Mouse (Mus musculus) left cerebral cortex, postnatal 25 days (tissue): Measurements from ENCODE around the gene Hoxb9. TPM values are rescaled to one million over a fixed set of nuclear protein-coding genes. Genes with fewer than 3 reads are reported as not detected.

Experiments
- DNase-seq, 2 experiments: peaks; one replicate each; pipeline ENCODE4 v3.0.0; 2022; ENCODE audit warnings: low spot score in 2 of 2, mixed read lengths in 1 of 2
- intact Hi-C: fragments of 180-260 bp; cut with DNase I; formaldehyde crosslinking; loops from one replicate; pipeline ENCODE4 v1.15.1; 2025
- total RNA-seq, 2 experiments: library from RNA; stranded (reverse); gene quantifications; 2 replicates each; pipeline ENCODE4 v1.2.3; 2021

The Hoxb9 gene
- total RNA-seq, 2 experiments from 2014 or later, result not detected

GRCm38 (mm10) chr11:96305505-96306182, 34.4 kb downstream of the Hoxb9 start:
- intact Hi-C loops, result no loop called here

GRCm38 (mm10) chr11:96306183-96306907, 35.1 kb downstream of the Hoxb9 start:
- intact Hi-C loops, result no loop called here

More at GRCm38 (mm10) chr11:96305505-96306182, 34.4 kb downstream of the Hoxb9 start:
- no peak for DNase-seq

GRCm38 (mm10) chr11:96306908-96307269, 35.6 kb downstream of the Hoxb9 start:
- DNase-seq, result no peak
- intact Hi-C loops, result no loop called here

More at GRCm38 (mm10) chr11:96306183-96306907, 35.1 kb downstream of the Hoxb9 start:
- no peak for DNase-seq

- DNase-seq, result no peak
- intact Hi-C loops, result no loop called here
These were observed 37.5 kb downstream of the Hoxb9 start for GRCm38 (mm10) chr11:96308763-96309162.

- DNase-seq, result no peak
- intact Hi-C loops, result no loop called here
These were observed 38.0 kb downstream of the Hoxb9 start for GRCm38 (mm10) chr11:96309288-96309687.

- DNase-seq, result no peak
- intact Hi-C loops, result loop anchor here (5.0 kb wide), 2 partner anchors 227 to 242 kb away; no protein-coding TSS in a partner anchor
These were observed 39.1 kb downstream of the Hoxb9 start for GRCm38 (mm10) chr11:96310183-96310938.

GRCm38 (mm10) chr11:96311097-96311496, 39.8 kb downstream of the Hoxb9 start:
- intact Hi-C loops, result loop anchor here (5.0 kb wide), 2 partner anchors 226 to 241 kb away; no protein-coding TSS in a partner anchor

GRCm38 (mm10) chr11:96311520-96312417, 40.5 kb downstream of the Hoxb9 start:
- DNase-seq, result no peak
- intact Hi-C loops, result loop anchor here (5.0 kb wide), 2 partner anchors 226 to 241 kb away; no protein-coding TSS in a partner anchor

More at GRCm38 (mm10) chr11:96311097-96311496, 39.8 kb downstream of the Hoxb9 start:
- DNase-seq, result no peak

- no peak for DNase-seq
- intact Hi-C loops, result loop anchor here (5.0 kb wide), 2 partner anchors 224 to 239 kb away; no protein-coding TSS in a partner anchor
These were observed 41.9 kb downstream of the Hoxb9 start for GRCm38 (mm10) chr11:96313134-96313533.

- intact Hi-C loops, result loop anchor here (5.0 kb wide), 2 partner anchors 223 to 238 kb away; no protein-coding TSS in a partner anchor
- no peak for DNase-seq
These were observed 42.7 kb downstream of the Hoxb9 start for GRCm38 (mm10) chr11:96313806-96314428.

GRCm38 (mm10) chr11:96314671-96315343, 43.5 kb downstream of the Hoxb9 start:
- intact Hi-C loops, result loop anchor here (5.0 kb wide), 2 partner anchors 222 to 237 kb away; no protein-coding TSS in a partner anchor
- DNase-seq, result no peak

GRCm38 (mm10) chr11:96315344-96315681, 44.1 kb downstream of the Hoxb9 start:
- DNase-seq, result no peak
- intact Hi-C loops, result no loop called here

- no peak for DNase-seq
- intact Hi-C loops, result no loop called here
These were observed 45.7 kb downstream of the Hoxb9 start for GRCm38 (mm10) chr11:96316696-96317607.

- no peak for DNase-seq
- intact Hi-C loops, result no loop called here
These were observed 46.5 kb downstream of the Hoxb9 start, which contains the start of gene Hoxb4 for GRCm38 (mm10) chr11:96317608-96318367. Gene Hoxb4 (plus strand): TSS chr11:96318267.

GRCm38 (mm10) chr11:96318368-96319070, 47.3 kb downstream of the Hoxb9 start:
- intact Hi-C loops, result no loop called here
- no peak for DNase-seq
